Mouse (Mus musculus) layer of hippocampus, postnatal 10 days (tissue): ENCODE measurements at regions not wholly inside any gene's neighbourhood (a gene's known extent, or its start where the extent isn't known, plus 50 kb on each side); places are given as distances from the start of the nearest gene placed in this dataset.

Experiments
- DNase-seq, 2 experiments: peaks; one replicate each; pipeline ENCODE4 v3.0.0; 2021; ENCODE audit warnings: low spot score in 2 of 2

- no peak for DNase-seq
Measured at GRCm38 (mm10) chr6:15865271-15865670, 144.8 kb downstream of the Mdfic start.

- no peak for DNase-seq
Measured at GRCm38 (mm10) chr6:15882288-15882903, 161.9 kb downstream of the Mdfic start.

- DNase-seq: no peak
Measured at GRCm38 (mm10) chr6:15893066-15893465, 172.6 kb downstream of the Mdfic start.

- DNase-seq: no peak
Measured at GRCm38 (mm10) chr6:15900495-15900894, 180.0 kb downstream of the Mdfic start.

- DNase-seq: no peak
Measured at GRCm38 (mm10) chr6:15902665-15903274, 182.3 kb downstream of the Mdfic start.

- DNase-seq: no peak
Measured at GRCm38 (mm10) chr6:15910420-15911167, 190.1 kb downstream of the Mdfic start.

GRCm38 (mm10) chr6:15929650-15930049 lies 209.2 kb downstream of the Mdfic start:
- no peak for DNase-seq

GRCm38 (mm10) chr6:15950251-15950650 lies 229.8 kb downstream of the Mdfic start:
- no peak for DNase-seq

- DNase-seq: peak; percentile 3 to 10
Measured at GRCm38 (mm10) chr6:15987334-15987733, 266.9 kb downstream of the Mdfic start.
